Mouse (Mus musculus): Measurements from ENCODE around the gene Gna15. TPM values are rescaled to one million over a fixed set of nuclear protein-coding genes. Genes with fewer than 3 reads are reported as not detected.

Gene Gna15
- polyA plus RNA-seq, 1 experiment from 2014 or later, result 0.63 TPM

Other genes with a start within 250 kb of the Gna15 start
- gene Tjp3, start 232.6 kb downstream of the Gna15 start, polyA plus RNA-seq (2016; fragmentation: Nextera tagmentation; extraction: Ambion mirVana), result 7.0 and 9.0 TPM in 2 replicates
- gene Pip5k1c, start 231.3 kb downstream of the Gna15 start, polyA plus RNA-seq (2016; fragmentation: Nextera tagmentation; extraction: Ambion mirVana), result 62.1 and 78.5 TPM in 2 replicates
- 53.2 and 58.8 TPM in 2 replicates for gene Cactin, start 203.1 kb downstream of the Gna15 start, polyA plus RNA-seq (2016; fragmentation: Nextera tagmentation; extraction: Ambion mirVana)
- gene Tbxa2r, start 195.5 kb downstream of the Gna15 start, polyA plus RNA-seq (2016; fragmentation: Nextera tagmentation; extraction: Ambion mirVana), result 3.3 and 3.6 TPM in 2 replicates
- gene Gipc3, start 181.0 kb downstream of the Gna15 start, polyA plus RNA-seq (2016; fragmentation: Nextera tagmentation; extraction: Ambion mirVana), result not detected in 2 replicates
- gene Hmg20b, start 173.7 kb downstream of the Gna15 start, polyA plus RNA-seq (2016; fragmentation: Nextera tagmentation; extraction: Ambion mirVana), result 111 and 128 TPM in 2 replicates
- gene Mfsd12, start 166.7 kb downstream of the Gna15 start, polyA plus RNA-seq (2016; fragmentation: Nextera tagmentation; extraction: Ambion mirVana), result 9.2 and 12.9 TPM in 2 replicates
- 0.61 and 0.62 TPM in 2 replicates for gene 4930404N11Rik, start 158.4 kb downstream of the Gna15 start, polyA plus RNA-seq (2016; fragmentation: Nextera tagmentation; extraction: Ambion mirVana)
- 138 and 143 TPM in 2 replicates for gene Fzr1, start 145.7 kb downstream of the Gna15 start, polyA plus RNA-seq (2016; fragmentation: Nextera tagmentation; extraction: Ambion mirVana)
- 95.8 and 98.2 TPM in 2 replicates for gene Dohh, start 139.8 kb downstream of the Gna15 start, polyA plus RNA-seq (2016; fragmentation: Nextera tagmentation; extraction: Ambion mirVana)
- 4.0 and 4.8 TPM in 2 replicates for gene Gm48551, start 139.8 kb downstream of the Gna15 start, polyA plus RNA-seq (2016; fragmentation: Nextera tagmentation; extraction: Ambion mirVana)
- gene Gm48552, start 135.2 kb downstream of the Gna15 start, polyA plus RNA-seq (2016; fragmentation: Nextera tagmentation; extraction: Ambion mirVana), result 1.0 and 2.5 TPM in 2 replicates
- gene Smim24, start 131.2 kb downstream of the Gna15 start, polyA plus RNA-seq (2016; fragmentation: Nextera tagmentation; extraction: Ambion mirVana), result 2.7 and 3.0 TPM in 2 replicates
- 10.5 and 16.0 TPM in 2 replicates for gene Nfic, start 68.6 kb downstream of the Gna15 start, polyA plus RNA-seq (2016; fragmentation: Nextera tagmentation; extraction: Ambion mirVana)
- 3.1 and 12.9 TPM in 2 replicates for gene Celf5, start 41.5 kb downstream of the Gna15 start, polyA plus RNA-seq (2016; fragmentation: Nextera tagmentation; extraction: Ambion mirVana)
- gene Ncln, start 27.8 kb downstream of the Gna15 start, polyA plus RNA-seq (2016; fragmentation: Nextera tagmentation; extraction: Ambion mirVana), result 87.4 and 92.6 TPM in 2 replicates
- 0.39 and 0.42 TPM in 2 replicates for gene S1pr4, start 24.1 kb downstream of the Gna15 start, polyA plus RNA-seq (2016; fragmentation: Nextera tagmentation; extraction: Ambion mirVana)
- 71.2 and 76.9 TPM in 2 replicates for gene Gna11, start 21.0 kb upstream of the Gna15 start, polyA plus RNA-seq (2016; fragmentation: Nextera tagmentation; extraction: Ambion mirVana)
- gene Aes, start 35.3 kb upstream of the Gna15 start, polyA plus RNA-seq (2016; fragmentation: Nextera tagmentation; extraction: Ambion mirVana), result 297 and 430 TPM in 2 replicates
- gene Tle2, start 50.3 kb upstream of the Gna15 start, polyA plus RNA-seq (2016; fragmentation: Nextera tagmentation; extraction: Ambion mirVana), result 8.6 and 15.7 TPM in 2 replicates
- gene Tle6, start 76.8 kb upstream of the Gna15 start, polyA plus RNA-seq (2016; fragmentation: Nextera tagmentation; extraction: Ambion mirVana), result 6.9 and 7.1 TPM in 2 replicates
- 1.3 and 2.1 TPM in 2 replicates for gene BC025920, start 82.0 kb upstream of the Gna15 start, polyA plus RNA-seq (2016; fragmentation: Nextera tagmentation; extraction: Ambion mirVana)
- gene Sirt6, start 103.6 kb upstream of the Gna15 start, polyA plus RNA-seq (2016; fragmentation: Nextera tagmentation; extraction: Ambion mirVana), result 52.5 and 57.3 TPM in 2 replicates
- gene Ankrd24, start 104.3 kb upstream of the Gna15 start, polyA plus RNA-seq (2016; fragmentation: Nextera tagmentation; extraction: Ambion mirVana), result 6.8 and 7.5 TPM in 2 replicates
- 3.6 and 5.7 TPM in 2 replicates for gene Gm10778, start 124.8 kb upstream of the Gna15 start, polyA plus RNA-seq (2016; fragmentation: Nextera tagmentation; extraction: Ambion mirVana)
- gene Zfp433, start 180.6 kb upstream of the Gna15 start, polyA plus RNA-seq (2016; fragmentation: Nextera tagmentation; extraction: Ambion mirVana), result 18.0 and 19.8 TPM in 2 replicates
- 9.7 and 12.1 TPM in 2 replicates for gene Gm3055, start 246.9 kb upstream of the Gna15 start, polyA plus RNA-seq (2016; fragmentation: Nextera tagmentation; extraction: Ambion mirVana)

Measured in hindbrain, embryonic 10.5 days (tissue).